Mouse (Mus musculus) cerebellum, postnatal 10 days (tissue): Measurements from ENCODE around the gene Dtd1.
A peak's percentile ranks its signal among the peaks of the same experiment; 100 is the strongest.

ENCODE experiments used
- DNase-seq, 2 experiments: peaks; one replicate each; pipeline ENCODE4 v3.0.0; 2021; ENCODE audit warnings: mixed read lengths in 2 of 2

The Dtd1 gene

GRCm38 (mm10) chr2:144716248-144716647 lies 116.6 kb downstream of the Dtd1 start:
- DNase-seq: no peak

GRCm38 (mm10) chr2:144718273-144718672 lies 118.6 kb downstream of the Dtd1 start:
- DNase-seq: peak; percentile 23 to 56

- DNase-seq: no peak
These were observed 119.6 kb downstream of the Dtd1 start for GRCm38 (mm10) chr2:144719294-144719693.

- DNase-seq: no peak
These were observed 120.0 kb downstream of the Dtd1 start for GRCm38 (mm10) chr2:144719718-144720117.

GRCm38 (mm10) chr2:144720407-144720959 lies 120.8 kb downstream of the Dtd1 start:
- no peak for DNase-seq

- DNase-seq: peak; percentile 30 to 41
These were observed 125.0 kb downstream of the Dtd1 start for GRCm38 (mm10) chr2:144724679-144725078.

- no peak for DNase-seq
These were observed 127.4 kb downstream of the Dtd1 start for GRCm38 (mm10) chr2:144727136-144727535.

- DNase-seq: no peak
These were observed 130.1 kb downstream of the Dtd1 start for GRCm38 (mm10) chr2:144729776-144730175.

- DNase-seq: no peak
These were observed 138.5 kb downstream of the Dtd1 start for GRCm38 (mm10) chr2:144738161-144738560.

GRCm38 (mm10) chr2:144738576-144738975 lies 138.9 kb downstream of the Dtd1 start:
- DNase-seq: peak in 1 of 2 experiments; percentile 20

- peak; percentile 44 to 52 for DNase-seq
These were observed 140.9 kb downstream of the Dtd1 start for GRCm38 (mm10) chr2:144740577-144740997.

- no peak for DNase-seq
These were observed 142.3 kb downstream of the Dtd1 start for GRCm38 (mm10) chr2:144741973-144742372.

GRCm38 (mm10) chr2:144743316-144743715 lies 143.6 kb downstream of the Dtd1 start:
- no peak for DNase-seq

- no peak for DNase-seq
These were observed 145.6 kb downstream of the Dtd1 start for GRCm38 (mm10) chr2:144745266-144745665.

- no peak for DNase-seq
These were observed 146.5 kb downstream of the Dtd1 start for GRCm38 (mm10) chr2:144746046-144746783.

- DNase-seq: no peak
These were observed 153.9 kb downstream of the Dtd1 start for GRCm38 (mm10) chr2:144753604-144754003.

- DNase-seq: no peak
These were observed 155.3 kb downstream of the Dtd1 start for GRCm38 (mm10) chr2:144755016-144755415.

GRCm38 (mm10) chr2:144760666-144761065 lies 161.0 kb downstream of the Dtd1 start:
- DNase-seq: no peak

GRCm38 (mm10) chr2:144763706-144764105 lies 164.0 kb downstream of the Dtd1 start:
- no peak for DNase-seq

- DNase-seq: no peak
These were observed 164.6 kb downstream of the Dtd1 start for GRCm38 (mm10) chr2:144764116-144764788.

- DNase-seq: no peak
These were observed 165.5 kb downstream of the Dtd1 start for GRCm38 (mm10) chr2:144765219-144765618.

GRCm38 (mm10) chr2:144768375-144769117 lies 168.8 kb downstream of the Dtd1 start:
- DNase-seq: no peak

GRCm38 (mm10) chr2:144769118-144769496 lies 169.4 kb downstream of the Dtd1 start:
- no peak for DNase-seq
